Mouse (Mus musculus) intestine, embryonic 15.5 days (tissue): ENCODE measurements around the gene Gm37240. TPM values are rescaled to one million over a fixed set of nuclear protein-coding genes. Genes with fewer than 3 reads are reported as not detected.
A peak's percentile ranks its signal among the peaks of the same experiment; 100 is the strongest.

Experiments used
- ATAC-seq: fragments of 200-750 bp; cut with Nextera tagmentation; 2 replicates; pipeline ENCODE4 v1.8.0; 2017; ENCODE audit warnings: moderate TSS enrichment, moderate library complexity
- H3K27ac ChIP-seq: fragments of 300-500 bp; sonication (generic); 2 replicates; pipeline ENCODE4 v1.5.1; 2015; ENCODE audit warnings: mild to moderate bottlenecking, inconsistent platforms
- H3K27me3 ChIP-seq: fragments of 300-500 bp; sonication (generic); replicated peaks from 2 replicates; pipeline ENCODE4 v1.6.1; 2015; ENCODE audit warnings: inconsistent platforms
- H3K36me3 ChIP-seq: fragments of 300-500 bp; sonication (generic); 2 replicates; pipeline ENCODE4 v1.6.1; 2015; ENCODE audit warnings: inconsistent platforms
- H3K4me1 ChIP-seq: fragments of 300-500 bp; sonication (generic); replicated peaks from 2 replicates; pipeline ENCODE4 v1.6.1; 2015; ENCODE audit warnings: inconsistent platforms
- H3K4me2 ChIP-seq: fragments of 300-500 bp; sonication (generic); replicated peaks from 2 replicates; pipeline ENCODE4 v1.6.1; 2015; ENCODE audit warnings: mild to moderate bottlenecking, inconsistent platforms
- H3K4me3 ChIP-seq: fragments of 300-500 bp; sonication (generic); replicated peaks from 2 replicates; pipeline ENCODE4 v1.5.1; 2015; ENCODE audit warnings: inconsistent platforms
- H3K9ac ChIP-seq: fragments of 300-500 bp; sonication (generic); 2 replicates; pipeline ENCODE4 v1.6.1; 2015; ENCODE audit warnings: inconsistent platforms
- H3K9me3 ChIP-seq: fragments of 300-500 bp; sonication (generic); 2 replicates; pipeline ENCODE4 v1.6.1; 2016; ENCODE audit warnings: inconsistent platforms
- WGBS: fragments of 180-500 bp; shearing (Covaris S2); methylation state at CpG from one replicate; pipeline ENCODE4 v1.1.7; 2015; 5-methylcytosine and 5-hydroxymethylcytosine counted together
- polyA plus RNA-seq: library from polyadenylated mRNA; unstranded; fragments of >200 nt; fragmentation: Nextera tagmentation; extraction: Ambion mirVana; gene quantifications from 2 replicates; pipeline ENCODE4 v1.2.1, GENCODE M21; 2015

Gene Gm37240
- polyA plus RNA-seq, 1 experiment from 2014 or later, result 6.5 TPM

- H3K4me3 ChIP-seq, result no peak overlapping the region
- H3K4me2 ChIP-seq, result no peak overlapping the region
- no peak for ATAC-seq
- no peaks in the 10 kb centered on the region for H3K27me3 ChIP-seq
- no peak overlapping the region for H3K9ac ChIP-seq
- WGBS, result 82% methylated on average over 2 of the region's 2 CpGs
- no peaks in the 10 kb centered on the region for H3K9me3 ChIP-seq
- H3K4me1 ChIP-seq, result no peaks in the 10 kb centered on the region
- no peaks in the 10 kb centered on the region for H3K36me3 ChIP-seq
- H3K27ac ChIP-seq, result no peak overlapping the region
Observed at GRCm38 (mm10) chr3:84618627-84619026, 1268.7 kb downstream of the Gm37240 start.

DNA sequence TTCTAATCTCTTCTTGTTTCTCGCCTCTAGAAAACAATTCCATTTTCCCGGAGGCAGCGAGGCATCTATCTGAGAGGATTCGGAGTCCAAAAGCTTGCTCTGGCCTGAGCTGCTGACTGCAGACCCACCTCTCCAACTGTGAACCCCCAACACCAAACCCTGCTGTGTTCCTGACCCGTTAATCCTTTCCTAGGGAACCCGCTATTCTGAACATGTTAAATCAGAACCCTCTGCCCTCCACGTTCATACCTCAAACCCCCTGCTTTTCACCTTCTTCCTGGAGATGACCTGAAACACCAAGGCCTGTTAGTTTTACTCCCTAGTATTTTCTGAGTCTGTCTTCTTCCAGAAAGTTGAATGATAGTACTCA lies 1271.5 kb downstream of the Gm37240 start:
- H3K4me3 ChIP-seq, result no peak overlapping the region
- no peak overlapping the region for H3K4me2 ChIP-seq
- WGBS, result 49% methylated on average over 7 of the region's 7 CpGs
- no peak for ATAC-seq
- H3K36me3 ChIP-seq, result no peaks in the 10 kb centered on the region
- no peak overlapping the region for H3K9ac ChIP-seq
- no peaks in the 10 kb centered on the region for H3K4me1 ChIP-seq
- H3K27me3 ChIP-seq, result no peaks in the 10 kb centered on the region
- no peak overlapping the region for H3K27ac ChIP-seq
- H3K9me3 ChIP-seq, result no peaks in the 10 kb centered on the region

DNA sequence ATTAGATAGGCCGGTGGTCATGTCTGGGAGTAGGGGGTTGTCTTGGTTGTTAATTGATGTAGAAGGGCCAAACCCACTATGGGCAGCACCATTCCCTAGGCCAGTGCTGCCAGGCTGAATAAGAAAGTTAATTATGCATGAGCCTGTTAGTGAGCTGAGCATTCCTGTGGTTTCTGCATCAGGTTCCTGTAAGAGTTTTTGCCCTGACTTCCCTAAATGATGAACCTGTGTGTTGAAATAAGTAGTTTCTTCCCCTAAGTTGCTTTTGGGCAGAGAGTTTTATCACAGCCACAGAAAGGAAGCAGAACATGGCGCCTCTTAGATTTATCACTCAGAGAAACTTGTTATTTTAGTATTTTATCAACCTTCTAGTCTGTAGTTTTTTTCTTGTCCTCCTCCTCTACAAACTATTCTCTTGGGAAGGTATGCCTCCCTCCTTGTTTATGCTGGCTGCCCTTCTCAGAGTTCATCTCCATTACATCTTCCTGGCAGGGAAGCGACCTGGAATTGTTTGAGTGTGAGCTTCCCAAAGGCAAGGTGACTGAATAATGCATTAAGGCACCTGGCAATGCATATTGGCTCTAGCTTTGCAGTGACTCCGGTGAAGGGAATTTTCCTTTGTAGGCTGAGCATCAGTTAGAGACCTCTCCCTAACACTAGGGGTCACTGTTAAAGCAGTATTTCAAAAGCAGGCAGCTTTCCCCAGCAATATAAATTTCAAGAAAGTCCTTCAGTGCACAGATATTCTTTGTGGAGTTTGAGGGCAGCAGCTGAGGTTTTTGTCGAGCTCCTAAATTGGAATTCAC lies 1272.1 kb downstream of the Gm37240 start:
- 28% methylated on average over 5 of the region's 5 CpGs for WGBS

GRCm38 (mm10) chr3:84610183-84610710 lies 1277.1 kb downstream of the Gm37240 start:
- no peak overlapping the region for H3K9ac ChIP-seq
- H3K4me3 ChIP-seq, result no peak overlapping the region
- H3K36me3 ChIP-seq, result no peaks in the 10 kb centered on the region
- H3K4me2 ChIP-seq, result no peak overlapping the region
- H3K27me3 ChIP-seq, result no peaks in the 10 kb centered on the region
- no peak overlapping the region for H3K27ac ChIP-seq
- no peaks in the 10 kb centered on the region for H3K9me3 ChIP-seq
- H3K4me1 ChIP-seq, result no peaks in the 10 kb centered on the region
- ATAC-seq, result peak; percentile 83
- WGBS, result 56% methylated on average over 9 of the region's 9 CpGs

More for the DNA sequence above, 1272.1 kb downstream of the Gm37240 start:
- Histone ChIP-seq H3K4me2 (no peak overlapping the region), H3K27me3 (no peaks in the 10 kb centered on the region), H3K9me3 (no peaks in the 10 kb centered on the region), H3K27ac (no peak overlapping the region), H3K4me3 (no peak overlapping the region), H3K36me3 (no peaks in the 10 kb centered on the region), H3K9ac (no peak overlapping the region), H3K4me1 (no peaks in the 10 kb centered on the region)
- no peak for ATAC-seq

- Histone ChIP-seq H3K9me3 (no peaks in the 10 kb centered on the region), H3K4me3 (no peak overlapping the region), H3K27me3 (no peaks in the 10 kb centered on the region), H3K36me3 (no peaks in the 10 kb centered on the region), H3K9ac (no peak overlapping the region), H3K4me2 (no peak overlapping the region), H3K27ac (no peak overlapping the region), H3K4me1 (no peaks in the 10 kb centered on the region)
- peak; percentile 41 for ATAC-seq
- WGBS, result 50% methylated on average over 8 of the region's 9 CpGs
Observed at GRCm38 (mm10) chr3:84603212-84603611, 1284.1 kb downstream of the Gm37240 start.

DNA sequence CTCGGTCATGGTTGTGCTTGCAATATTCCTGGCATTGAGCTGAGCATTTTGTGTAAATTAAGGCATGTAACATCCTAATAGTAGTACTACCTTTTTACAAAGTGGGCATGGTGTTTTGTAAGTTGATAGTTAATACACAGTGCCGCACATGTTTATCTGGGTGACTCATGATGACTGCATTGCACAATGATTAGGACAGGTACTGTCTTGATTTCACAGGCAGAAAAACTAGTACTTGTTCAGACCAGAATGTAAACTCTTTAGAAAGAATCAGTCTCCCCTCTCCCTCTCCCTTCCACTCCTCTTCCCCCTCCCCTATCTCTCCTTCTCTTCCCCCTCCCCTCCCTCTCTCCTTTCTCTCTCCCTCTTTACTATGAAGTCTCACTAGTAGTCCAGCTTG lies 1284.6 kb downstream of the Gm37240 start:
- no peak overlapping the region for H3K4me2 ChIP-seq
- no peaks in the 10 kb centered on the region for H3K4me1 ChIP-seq
- no peaks in the 10 kb centered on the region for H3K27me3 ChIP-seq
- no peak overlapping the region for H3K9ac ChIP-seq
- H3K36me3 ChIP-seq, result no peaks in the 10 kb centered on the region
- H3K4me3 ChIP-seq, result no peak overlapping the region
- peak; percentile 61 for ATAC-seq
- no peak overlapping the region for H3K27ac ChIP-seq
- no peaks in the 10 kb centered on the region for H3K9me3 ChIP-seq
- 80% methylated on average over 2 of the region's 2 CpGs for WGBS

GRCm38 (mm10) chr3:84601870-84602495 lies 1285.3 kb downstream of the Gm37240 start:
- Histone ChIP-seq H3K27me3 (no peaks in the 10 kb centered on the region), H3K27ac (no peak overlapping the region), H3K4me1 (no peaks in the 10 kb centered on the region), H3K9ac (no peak overlapping the region), H3K4me3 (no peak overlapping the region), H3K9me3 (no peaks in the 10 kb centered on the region), H3K4me2 (no peak overlapping the region), H3K36me3 (no peaks in the 10 kb centered on the region)
- WGBS, result 79% methylated on average over 9 of the region's 9 CpGs
- ATAC-seq, result no peak

- ATAC-seq, result no peak
- Histone ChIP-seq H3K4me3 (no peak overlapping the region), H3K4me2 (no peak overlapping the region), H3K27ac (no peak overlapping the region), H3K4me1 (no peaks in the 10 kb centered on the region), H3K9ac (no peak overlapping the region), H3K9me3 (no peaks in the 10 kb centered on the region), H3K36me3 (no peaks in the 10 kb centered on the region), H3K27me3 (no peaks in the 10 kb centered on the region)
- 83% methylated on average over 6 of the region's 6 CpGs for WGBS
Observed at GRCm38 (mm10) chr3:84598756-84599155, 1288.6 kb downstream of the Gm37240 start.

DNA sequence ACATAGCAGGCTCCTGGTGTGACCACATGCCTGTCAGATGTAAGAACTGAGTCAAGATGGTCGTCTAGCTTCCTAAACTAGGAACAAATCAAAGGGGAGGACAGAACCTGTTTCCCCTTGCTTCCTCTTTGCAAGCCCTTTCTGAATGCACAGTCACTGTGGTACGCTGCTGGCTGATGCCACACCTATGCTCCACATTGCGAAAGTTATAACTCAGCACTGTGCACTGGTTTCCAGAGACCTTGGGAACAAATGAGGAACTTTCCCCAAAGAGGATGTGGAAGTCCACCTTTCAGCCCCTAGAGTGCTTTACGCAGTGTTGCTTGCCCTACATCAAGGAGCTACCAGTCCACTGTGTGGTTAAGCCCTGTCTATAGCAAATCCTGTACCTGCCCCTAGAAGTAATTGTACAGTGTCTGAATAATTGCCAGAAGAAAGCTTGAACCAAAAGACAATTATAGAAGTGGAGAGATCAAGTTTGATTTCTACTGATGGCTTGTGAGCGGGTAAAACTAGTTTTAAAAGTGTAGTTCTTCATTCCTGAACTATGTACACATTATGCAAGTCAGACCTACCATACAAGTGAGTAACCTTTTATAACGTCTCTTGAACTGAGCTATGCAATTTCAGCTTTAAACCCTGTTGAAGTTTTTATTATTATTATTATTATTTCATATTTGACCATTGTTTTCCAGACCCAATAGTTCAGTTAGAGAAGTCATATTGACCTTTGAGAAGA lies 1289.2 kb downstream of the Gm37240 start:
- Histone ChIP-seq H3K9ac (no peak overlapping the region), H3K27me3 (no peaks in the 10 kb centered on the region), H3K4me2 (no peak overlapping the region), H3K36me3 (no peaks in the 10 kb centered on the region), H3K27ac (no peak overlapping the region), H3K4me3 (no peak overlapping the region), H3K9me3 (no peaks in the 10 kb centered on the region), H3K4me1 (no peaks in the 10 kb centered on the region)
- 79% methylated on average over 6 of the region's 6 CpGs for WGBS
- ATAC-seq, result no peak

DNA sequence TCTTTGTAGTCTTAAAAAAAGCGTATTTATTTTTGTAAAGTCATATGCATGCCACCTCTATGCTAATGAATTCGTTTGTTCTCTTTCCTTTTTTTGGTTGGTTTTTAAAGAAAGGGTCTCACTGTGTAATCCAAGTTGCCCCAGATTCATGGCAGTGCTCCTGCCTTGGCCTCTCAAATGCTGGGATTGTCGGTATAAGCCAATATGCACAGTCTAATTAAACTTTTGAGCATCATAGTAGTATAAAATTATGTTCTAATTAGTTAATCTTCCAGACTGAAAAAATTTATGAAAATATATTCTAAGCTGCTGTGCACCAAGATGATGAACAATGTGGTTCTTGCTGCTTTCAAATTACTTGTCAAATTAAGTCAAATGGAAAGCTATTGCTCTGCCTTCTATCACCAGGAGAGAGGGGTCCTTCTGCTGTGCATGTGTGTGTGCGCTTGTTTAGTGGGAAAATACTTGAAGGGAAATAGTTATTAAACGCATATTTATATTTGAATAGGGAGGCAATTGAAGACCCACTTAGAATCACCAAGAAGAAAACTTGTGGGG lies 1291.6 kb downstream of the Gm37240 start:
- Histone ChIP-seq H3K9me3 (no peaks in the 10 kb centered on the region), H3K36me3 (no peaks in the 10 kb centered on the region), H3K27me3 (no peaks in the 10 kb centered on the region), H3K4me3 (no peak overlapping the region), H3K9ac (no peak overlapping the region), H3K4me2 (peak overlapping the region; percentile 54), H3K4me1 (no peaks in the 10 kb centered on the region), H3K27ac (no peak overlapping the region)
- WGBS, result 42% methylated on average over 5 of the region's 5 CpGs
- ATAC-seq, result no peak

DNA sequence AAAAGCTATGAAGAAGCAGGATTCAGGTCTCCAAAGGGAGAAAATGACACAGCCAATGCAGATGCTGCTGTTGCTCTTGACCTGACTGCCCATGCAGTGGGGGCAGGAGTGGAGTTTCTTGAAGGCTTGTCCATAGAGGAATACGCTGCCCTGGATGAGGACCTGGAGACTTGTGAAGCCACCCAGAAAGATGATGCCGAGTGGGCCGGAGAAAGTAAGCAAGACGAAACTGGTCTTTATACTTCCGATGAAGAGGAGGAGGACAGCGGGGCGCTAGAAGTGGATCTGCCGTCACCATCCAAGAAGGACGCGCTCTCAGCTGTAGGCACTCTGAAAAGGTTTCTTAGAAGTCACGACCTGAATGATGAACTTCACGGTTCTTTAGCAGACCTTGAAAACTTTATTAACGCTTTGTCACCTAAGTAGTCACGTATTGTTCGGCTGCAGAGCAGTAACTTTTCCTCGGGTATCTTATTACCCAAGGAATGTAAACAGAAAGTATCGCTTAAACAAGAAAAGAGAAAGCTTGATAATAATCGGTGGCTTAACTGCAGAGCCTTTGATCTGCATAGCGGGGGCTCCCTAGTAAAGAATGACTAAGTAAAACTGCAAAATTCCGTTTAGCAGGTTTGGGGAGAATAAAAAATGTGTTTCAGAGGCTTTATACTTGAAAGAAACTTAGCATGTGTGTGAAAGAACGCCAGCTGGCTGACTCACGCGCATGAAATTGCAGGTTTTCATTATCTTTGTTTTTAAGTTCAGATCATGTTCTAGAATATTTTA lies 1292.2 kb downstream of the Gm37240 start:
- H3K4me1 ChIP-seq, result no peaks in the 10 kb centered on the region
- WGBS, result 6% methylated on average over 23 of the region's 23 CpGs
- no peaks in the 10 kb centered on the region for H3K9me3 ChIP-seq
- H3K36me3 ChIP-seq, result no peaks in the 10 kb centered on the region
- H3K9ac ChIP-seq, result peak overlapping the region; percentile 1; the same call in 1 of the 2 replicates
- no peak overlapping the region for H3K27ac ChIP-seq
- ATAC-seq, result no peak
- peak overlapping the region; percentile 20 for H3K4me3 ChIP-seq
- H3K4me2 ChIP-seq, result peak overlapping the region; percentile 54
- H3K27me3 ChIP-seq, result no peaks in the 10 kb centered on the region
